In the genomic region with DNA sequence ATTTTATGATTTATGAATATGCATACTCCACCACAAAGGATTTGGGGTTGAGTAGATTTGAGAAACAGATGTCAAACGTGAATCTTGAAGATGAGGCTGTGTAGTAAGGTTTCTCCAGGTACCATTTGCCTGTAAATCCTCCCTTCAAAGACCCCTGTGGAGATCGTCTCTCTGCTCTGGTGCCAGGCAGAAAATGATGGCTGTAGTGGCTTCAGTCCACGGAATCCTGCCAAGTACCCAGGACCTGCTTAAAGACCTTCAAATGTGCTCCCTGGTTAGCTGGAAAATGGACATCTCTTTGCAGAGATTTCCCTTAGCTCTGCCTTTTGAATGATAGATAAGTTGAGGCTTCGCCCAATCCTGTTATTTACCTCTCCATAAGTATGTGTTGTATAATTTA, we compare ENCODE assay signal across 12 mouse cellular contexts.
"Had no signal": no experiment of that assay in that cellular context is flagged by ENCODE, and none has a peak within 500 bp of the region (broad histone marks: within the 10 kb centered on the region; RNA-seq: fewer than 3 reads in every experiment).

No protein-coding gene starts in this region.

- DNase-seq: retina, postnatal 1 day; right cerebral cortex, adult 18-20 months; right cerebral cortex, postnatal 14 days; right cerebral cortex, postnatal 25 days; right cerebral cortex, postnatal 4 days; spleen, adult 18-20 months; thymus, adult 18-20 months; thymus, adult 2 months; thymus, postnatal 14 days; thymus, postnatal 25 days; thymus, postnatal 36 days; thymus, postnatal 4 days had no signal
